Mouse (Mus musculus): ENCODE results near the gene Rps6ka1. TPM values are rescaled to one million over a fixed set of nuclear protein-coding genes. Genes with fewer than 3 reads are reported as not detected.

Gene Rps6ka1
- polyA plus RNA-seq, 1 experiment from 2014 or later, result 66.5 TPM

DNA sequence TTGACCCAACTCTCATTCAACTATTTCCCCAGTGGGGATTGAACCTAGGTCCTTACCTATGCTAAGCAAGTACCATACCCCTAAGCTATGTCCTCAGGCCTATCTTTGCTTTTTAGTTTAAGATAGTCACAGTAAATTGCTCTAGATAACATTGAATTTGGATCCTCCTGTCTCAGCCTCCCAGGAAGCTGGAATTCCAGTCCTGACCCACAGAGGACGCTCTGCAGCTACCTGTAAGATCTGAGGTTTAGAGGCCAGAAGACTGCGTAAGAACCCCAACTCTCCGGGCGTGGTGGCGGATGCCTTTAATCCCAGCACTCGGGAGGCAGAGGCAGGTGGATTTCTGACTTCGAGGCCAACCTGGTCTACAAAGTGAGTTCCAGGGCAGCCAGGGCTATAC, 47.1 kb downstream of the Rps6ka1 start:
- H3K4me2 ChIP-seq, result no peak overlapping the region
- 84% methylated on average over 7 of the region's 7 CpGs for WGBS
- no peaks in the 10 kb centered on the region for H3K36me3 ChIP-seq (ENCODE audit: control insufficient read depth, insufficient read depth, low read length)
- no peak overlapping the region for H3K4me3 ChIP-seq (ENCODE audit: low read depth, low read length)
- H3K27me3 ChIP-seq (replicated peaks; ENCODE audit: control insufficient read depth, insufficient read depth, low read length), result no peaks in the 10 kb centered on the region
- H3K4me1 ChIP-seq (replicated peaks; ENCODE audit: control insufficient read depth, insufficient read depth, low read length), result 0 out of 2 replicates have a peak, but pooled peaks cover 3% of the 10 kb centered on the region
- DNase-seq (ENCODE audit: low spot score) (no peak), ATAC-seq (replicated peaks; ENCODE audit: low FRiP score) (no peak)
- no peak overlapping the region for H3K9ac ChIP-seq (ENCODE audit: low read depth, low read length)
- no peak overlapping the region for H3K27ac ChIP-seq (ENCODE audit: low read depth, low read length)
- H3K9me3 ChIP-seq (ENCODE audit: control insufficient read depth, low read length), result no peaks in the 10 kb centered on the region

DNA sequence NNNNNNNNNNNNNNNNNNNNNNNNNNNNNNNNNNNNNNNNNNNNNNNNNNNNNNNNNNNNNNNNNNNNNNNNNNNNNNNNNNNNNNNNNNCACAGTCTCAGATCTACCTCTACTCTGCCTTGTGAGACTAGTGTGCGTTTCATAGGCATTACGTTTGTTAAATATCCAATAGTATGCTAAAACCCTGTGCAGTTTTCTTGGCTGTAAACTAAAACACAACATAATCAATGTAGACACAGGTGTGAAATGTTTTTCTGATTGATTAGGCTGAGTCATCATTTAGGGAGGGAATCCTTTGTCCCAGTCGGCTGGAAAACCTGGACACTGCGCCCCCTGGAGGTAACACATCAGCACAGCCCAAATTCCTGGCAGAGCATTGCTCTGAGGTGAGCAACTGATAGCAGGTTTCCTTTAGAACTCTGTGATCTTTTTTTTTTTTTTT, 48.2 kb downstream of the Rps6ka1 start:
- Histone ChIP-seq H3K4me3 (ENCODE audit: low read depth, low read length) (no peak overlapping the region), H3K36me3 (ENCODE audit: control insufficient read depth, insufficient read depth, low read length) (no peaks in the 10 kb centered on the region), H3K9me3 (ENCODE audit: control insufficient read depth, low read length) (no peaks in the 10 kb centered on the region), H3K27me3 (replicated peaks; ENCODE audit: control insufficient read depth, insufficient read depth, low read length) (no peaks in the 10 kb centered on the region), H3K4me1 (replicated peaks; ENCODE audit: control insufficient read depth, insufficient read depth, low read length) (0 out of 2 replicates have a peak, but pooled peaks cover 3% of the 10 kb centered on the region), H3K9ac (ENCODE audit: low read depth, low read length) (no peak overlapping the region), H3K27ac (ENCODE audit: low read depth, low read length) (no peak overlapping the region), H3K4me2 (no peak overlapping the region)
- WGBS, result 59% methylated on average over 4 of the region's 4 CpGs
- ATAC-seq (replicated peaks; ENCODE audit: low FRiP score) (no peak), DNase-seq (ENCODE audit: low spot score) (no peak)

DNA sequence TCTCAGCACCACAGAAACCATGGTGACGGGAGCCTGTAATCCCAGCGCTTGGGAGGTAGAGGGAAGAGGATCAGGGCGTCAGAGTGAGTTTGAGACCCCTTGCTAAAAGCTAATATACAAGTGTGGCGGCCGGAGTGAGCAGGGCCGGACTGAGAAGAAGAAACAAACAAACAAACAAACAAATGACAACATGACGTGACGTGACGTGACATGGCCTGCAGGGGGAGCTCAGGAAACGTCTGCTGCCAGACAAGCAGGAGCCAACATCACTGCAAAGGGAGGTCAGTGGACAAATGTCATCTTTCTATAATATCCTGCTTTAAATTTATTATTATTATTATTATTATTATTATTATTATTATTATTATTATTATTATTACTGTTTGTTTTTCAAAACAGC, 51.0 kb downstream of the Rps6ka1 start:
- no peaks in the 10 kb centered on the region for H3K9me3 ChIP-seq (ENCODE audit: control insufficient read depth, low read length)
- ATAC-seq (replicated peaks; ENCODE audit: low FRiP score) (0 out of 2 replicates have a peak, but pooled peaks have one; percentile 31), DNase-seq (ENCODE audit: low spot score) (no peak)
- H3K27ac ChIP-seq (ENCODE audit: low read depth, low read length), result no peak overlapping the region
- H3K9ac ChIP-seq (ENCODE audit: low read depth, low read length), result no peak overlapping the region
- H3K4me1 ChIP-seq (replicated peaks; ENCODE audit: control insufficient read depth, insufficient read depth, low read length), result 0 out of 2 replicates have a peak, but pooled peaks cover 3% of the 10 kb centered on the region
- 45% methylated on average over 10 of the region's 10 CpGs for WGBS
- no peak overlapping the region for H3K4me3 ChIP-seq (ENCODE audit: low read depth, low read length)
- no peak overlapping the region for H3K4me2 ChIP-seq
- no peaks in the 10 kb centered on the region for H3K27me3 ChIP-seq (replicated peaks; ENCODE audit: control insufficient read depth, insufficient read depth, low read length)
- H3K36me3 ChIP-seq (ENCODE audit: control insufficient read depth, insufficient read depth, low read length), result no peaks in the 10 kb centered on the region

DNA sequence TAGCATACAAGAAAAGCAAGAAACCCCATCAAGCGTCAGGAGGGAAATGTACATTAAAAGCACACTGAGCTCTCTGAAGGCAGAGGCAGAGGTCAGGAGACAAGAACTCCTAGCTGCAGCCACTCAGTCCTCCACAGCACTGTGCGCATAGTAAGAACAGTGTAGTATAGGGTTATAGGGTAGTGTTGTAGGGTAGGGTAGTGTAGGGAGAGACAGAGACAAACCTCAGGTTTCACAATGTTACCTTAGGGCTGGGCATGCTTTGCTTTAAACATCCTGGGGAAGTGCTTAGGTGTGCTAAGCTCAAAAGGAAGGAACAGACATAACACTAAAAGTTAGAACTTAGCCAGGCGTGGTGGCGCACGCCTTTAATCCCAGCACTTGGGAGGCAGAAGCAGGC, 52.4 kb downstream of the Rps6ka1 start:
- H3K27ac ChIP-seq (ENCODE audit: low read depth, low read length), result no peak overlapping the region
- ATAC-seq (replicated peaks; ENCODE audit: low FRiP score), result no peak
- H3K9ac ChIP-seq (ENCODE audit: low read depth, low read length), result no peak overlapping the region
- DNase-seq (ENCODE audit: low spot score), result no peak
- H3K4me2 ChIP-seq, result no peak overlapping the region
- H3K36me3 ChIP-seq (ENCODE audit: control insufficient read depth, insufficient read depth, low read length), result no peaks in the 10 kb centered on the region
- no peaks in the 10 kb centered on the region for H3K9me3 ChIP-seq (ENCODE audit: control insufficient read depth, low read length)
- WGBS, result 91% methylated on average over 5 of the region's 5 CpGs
- H3K4me1 ChIP-seq (replicated peaks; ENCODE audit: control insufficient read depth, insufficient read depth, low read length), result no peaks in the 10 kb centered on the region
- H3K4me3 ChIP-seq (ENCODE audit: low read depth, low read length), result no peak overlapping the region
- no peaks in the 10 kb centered on the region for H3K27me3 ChIP-seq (replicated peaks; ENCODE audit: control insufficient read depth, insufficient read depth, low read length)

DNA sequence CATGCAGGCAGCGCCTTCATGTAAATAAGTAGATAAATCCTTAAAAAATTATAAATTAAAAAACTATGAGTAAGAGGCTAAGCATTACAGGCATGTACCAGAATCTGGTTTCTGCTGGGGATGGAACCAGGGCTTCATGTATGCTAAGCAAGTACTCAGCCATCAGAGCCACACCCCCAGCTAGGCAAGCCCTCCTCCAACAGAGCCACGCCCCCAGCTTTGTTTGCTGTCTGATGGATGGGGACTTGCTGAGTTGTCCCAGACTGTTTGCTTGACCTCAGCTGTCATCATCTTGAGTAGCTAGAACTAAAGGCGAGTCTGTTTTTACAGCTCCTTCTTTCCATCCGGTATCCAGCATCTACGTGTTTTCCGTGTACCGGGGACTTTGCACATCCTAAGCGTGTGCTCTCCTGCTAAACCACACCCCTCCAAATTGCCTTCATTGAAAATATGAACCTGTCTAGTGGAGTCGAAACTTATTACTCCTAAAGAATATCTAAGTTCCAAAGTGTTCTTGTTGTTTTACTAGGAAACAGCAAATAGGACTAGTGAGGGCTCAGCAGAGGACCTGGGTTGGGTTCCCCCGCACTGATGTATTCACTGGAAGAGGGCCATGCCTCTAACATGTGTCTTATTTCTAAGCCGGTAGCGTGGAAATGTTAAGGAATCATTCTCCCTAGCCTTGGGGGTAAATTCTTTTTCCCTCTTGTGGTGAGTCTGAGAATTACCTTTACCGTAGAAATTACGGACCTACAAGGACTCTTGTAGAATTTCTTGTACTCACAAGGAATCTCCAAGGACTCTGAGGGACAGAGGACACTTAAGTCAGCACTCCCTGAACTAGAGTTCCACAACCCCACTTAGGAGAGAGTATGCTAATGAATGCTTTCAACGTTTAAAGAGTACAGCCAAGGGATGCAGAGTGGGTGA, 54.4 kb downstream of the Rps6ka1 start:
- Histone ChIP-seq H3K9ac (ENCODE audit: low read depth, low read length) (no peak overlapping the region), H3K36me3 (ENCODE audit: control insufficient read depth, insufficient read depth, low read length) (no peaks in the 10 kb centered on the region), H3K4me3 (ENCODE audit: low read depth, low read length) (no peak overlapping the region), H3K27me3 (replicated peaks; ENCODE audit: control insufficient read depth, insufficient read depth, low read length) (no peaks in the 10 kb centered on the region), H3K27ac (ENCODE audit: low read depth, low read length) (no peak overlapping the region), H3K4me2 (no peak overlapping the region), H3K4me1 (replicated peaks; ENCODE audit: control insufficient read depth, insufficient read depth, low read length) (peaks cover 14% of the 10 kb centered on the region), H3K9me3 (ENCODE audit: control insufficient read depth, low read length) (no peaks in the 10 kb centered on the region)
- DNase-seq (ENCODE audit: low spot score) (no peak), ATAC-seq (replicated peaks; ENCODE audit: low FRiP score) (no peak)
- 66% methylated on average over 15 of the region's 15 CpGs for WGBS

DNA sequence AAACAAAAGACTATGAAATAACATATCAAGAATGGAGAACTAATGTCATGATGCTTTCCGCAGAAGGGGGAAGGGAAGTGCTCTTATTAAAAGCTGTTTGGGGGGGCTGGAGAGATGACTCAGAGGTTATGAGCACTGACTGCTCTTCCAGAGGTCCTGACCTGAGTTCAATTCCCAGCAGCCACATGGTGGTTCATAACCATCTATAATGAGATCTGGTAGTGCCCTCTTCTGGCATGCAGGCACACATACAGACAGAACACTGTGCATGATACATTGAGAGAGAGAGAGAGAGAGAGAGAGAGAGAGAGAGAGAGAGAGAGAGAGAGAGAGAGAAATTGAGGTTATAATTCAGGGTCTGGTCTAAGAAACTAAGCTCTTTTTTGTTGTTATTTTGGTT, 57.1 kb downstream of the Rps6ka1 start:
- Histone ChIP-seq H3K36me3 (ENCODE audit: control insufficient read depth, insufficient read depth, low read length) (no peaks in the 10 kb centered on the region), H3K4me2 (no peak overlapping the region), H3K27me3 (replicated peaks; ENCODE audit: control insufficient read depth, insufficient read depth, low read length) (no peaks in the 10 kb centered on the region), H3K4me1 (replicated peaks; ENCODE audit: control insufficient read depth, insufficient read depth, low read length) (peaks cover 19% of the 10 kb centered on the region), H3K4me3 (ENCODE audit: low read depth, low read length) (no peak overlapping the region), H3K27ac (ENCODE audit: low read depth, low read length) (no peak overlapping the region), H3K9ac (ENCODE audit: low read depth, low read length) (no peak overlapping the region), H3K9me3 (ENCODE audit: control insufficient read depth, low read length) (no peaks in the 10 kb centered on the region)
- 84% methylated on average over 1 of the region's 1 CpGs for whole genome bisulfite sequencing
- no peak for DNase-seq (ENCODE audit: low spot score)
- ATAC-seq (replicated peaks; ENCODE audit: low FRiP score), result no peak

DNA sequence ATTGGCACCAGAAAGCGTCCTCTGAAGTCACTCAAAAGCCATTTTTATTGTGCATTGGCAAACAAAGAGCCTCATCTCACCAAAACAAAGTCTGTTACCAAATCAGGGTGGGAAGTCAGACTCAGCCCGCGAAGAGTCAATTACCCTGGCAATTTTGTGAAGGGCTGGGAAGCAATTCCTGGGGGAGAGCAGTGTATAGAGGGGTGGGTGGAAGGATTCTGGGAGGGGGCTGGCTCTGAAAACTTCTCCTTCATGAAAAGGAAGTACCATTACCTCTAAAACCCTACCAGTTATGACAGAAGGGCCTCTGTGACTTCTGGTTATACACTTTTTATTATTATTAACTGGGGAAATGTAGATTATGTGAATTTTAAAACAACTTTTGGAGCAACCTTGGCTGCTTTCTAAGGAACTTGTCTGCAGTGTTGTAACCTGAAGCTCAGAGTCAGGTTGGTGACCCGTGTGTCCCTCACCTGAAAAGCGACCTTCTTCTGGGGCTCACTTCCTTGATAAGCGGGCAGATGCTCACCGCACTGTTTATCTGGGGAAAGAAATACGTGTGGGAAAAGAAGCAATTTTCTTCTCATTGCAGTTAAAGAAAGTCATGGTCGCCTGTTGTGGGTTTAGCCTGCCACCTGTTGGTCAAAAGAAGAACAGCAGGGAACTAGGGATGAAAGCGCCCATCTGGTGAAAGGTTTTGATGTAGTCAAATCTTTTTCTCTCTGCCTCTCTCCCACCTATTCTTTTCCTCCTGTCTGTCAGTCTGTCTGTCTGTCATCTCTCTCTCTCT, 58.1 kb downstream of the Rps6ka1 start:
- ATAC-seq (replicated peaks; ENCODE audit: low FRiP score), result no peak

DNA sequence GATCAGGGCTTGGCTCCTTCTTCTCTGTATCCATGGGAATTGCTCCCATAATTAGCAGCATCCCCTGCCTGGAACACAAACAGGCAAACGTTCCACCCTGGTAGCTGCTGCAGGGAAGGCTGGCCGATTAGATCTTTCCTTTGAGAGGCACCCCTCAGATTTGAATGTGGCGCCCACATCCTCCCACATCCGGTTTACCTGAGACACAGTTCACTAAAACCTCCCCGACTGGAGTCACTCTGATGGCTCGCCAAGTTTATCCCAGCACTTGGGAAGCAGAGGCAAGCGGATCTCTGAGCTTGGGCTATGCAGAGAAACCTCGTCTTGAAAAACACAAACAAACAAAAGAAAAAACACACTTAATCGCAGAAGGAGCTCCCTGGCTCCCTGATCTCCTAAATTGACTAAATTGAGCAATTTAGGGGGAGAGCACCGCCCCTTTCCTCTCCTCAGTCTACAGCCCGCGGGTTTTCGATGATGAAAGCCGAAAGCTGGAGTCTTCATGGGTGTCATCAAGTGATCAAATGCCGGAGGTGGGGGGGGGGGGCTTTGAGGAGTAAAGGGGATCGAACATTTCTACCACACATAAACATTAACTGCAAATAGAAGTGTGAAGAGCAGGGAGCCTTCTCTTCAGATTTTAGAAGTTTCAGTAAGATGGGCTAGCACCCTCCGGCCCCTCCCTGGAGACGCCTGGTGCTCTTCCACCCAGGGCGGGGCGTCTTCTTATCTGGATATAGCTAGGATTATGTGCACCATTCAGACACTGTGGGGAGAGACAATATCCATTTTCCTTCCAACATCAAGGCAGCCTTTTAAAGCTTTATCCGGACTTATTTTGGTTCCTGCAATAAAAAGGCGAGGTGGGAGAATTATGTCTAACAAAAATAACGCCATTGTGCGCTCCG, 59.5 kb downstream of the Rps6ka1 start:
- H3K9ac ChIP-seq (ENCODE audit: low read depth, low read length), result no peak overlapping the region
- no peak overlapping the region for H3K27ac ChIP-seq (ENCODE audit: low read depth, low read length)
- H3K4me1 ChIP-seq (replicated peaks; ENCODE audit: control insufficient read depth, insufficient read depth, low read length), result peaks cover 19% of the 10 kb centered on the region
- 25% methylated on average over 25 of the region's 25 CpGs for WGBS
- H3K4me2 ChIP-seq, result peak overlapping the region; percentile 41
- ATAC-seq (replicated peaks; ENCODE audit: low FRiP score) (peak; percentile 58; the same call in 1 of the 2 replicates), DNase-seq (ENCODE audit: low spot score) (no peak)
- H3K36me3 ChIP-seq (ENCODE audit: control insufficient read depth, insufficient read depth, low read length), result no peaks in the 10 kb centered on the region
- 0 out of 2 replicates have a peak overlapping the region, but pooled peaks have one; percentile 5 for H3K4me3 ChIP-seq (ENCODE audit: low read depth, low read length)
- no peaks in the 10 kb centered on the region for H3K27me3 ChIP-seq (replicated peaks; ENCODE audit: control insufficient read depth, insufficient read depth, low read length)
- no peaks in the 10 kb centered on the region for H3K9me3 ChIP-seq (ENCODE audit: control insufficient read depth, low read length)

More for the DNA sequence above, 58.1 kb downstream of the Rps6ka1 start:
- 11% methylated on average over 10 of the region's 10 CpGs for WGBS
- no peak overlapping the region for H3K9ac ChIP-seq (ENCODE audit: low read depth, low read length)
- peaks cover 19% of the 10 kb centered on the region for H3K4me1 ChIP-seq (replicated peaks; ENCODE audit: control insufficient read depth, insufficient read depth, low read length)
- no peaks in the 10 kb centered on the region for H3K9me3 ChIP-seq (ENCODE audit: control insufficient read depth, low read length)
- H3K4me2 ChIP-seq, result peak overlapping the region; percentile 32
- no peak overlapping the region for H3K4me3 ChIP-seq (ENCODE audit: low read depth, low read length)
- no peaks in the 10 kb centered on the region for H3K27me3 ChIP-seq (replicated peaks; ENCODE audit: control insufficient read depth, insufficient read depth, low read length)
- no peaks in the 10 kb centered on the region for H3K36me3 ChIP-seq (ENCODE audit: control insufficient read depth, insufficient read depth, low read length)
- no peak overlapping the region for H3K27ac ChIP-seq (ENCODE audit: low read depth, low read length)
- peak; percentile 56 for DNase-seq (ENCODE audit: low spot score)
